Mouse (Mus musculus): ENCODE results near the gene Pcbp1. TPM values are rescaled to one million over a fixed set of nuclear protein-coding genes. Genes with fewer than 3 reads are reported as not detected.
"Not testable (repeated sequence)": the region's sequence is repeated elsewhere in the genome, so short reads cannot be mapped to it uniquely, and the experiment has no call there.

The Pcbp1 gene
- polyA plus RNA-seq, 1 experiment from 2014 or later, result 488 TPM

GRCm38 (mm10) chr6:86499571-86500109, 26.5 kb downstream of the Pcbp1 start:
- Histone ChIP-seq H3K27ac (peak overlapping the region; percentile 92), H3K9me3 (replicated peaks) (no peaks in the 10 kb centered on the region), H3K4me3 (replicated peaks) (no peak overlapping the region), H3K36me3 (no peaks in the 10 kb centered on the region), H3K4me2 (no peak overlapping the region), H3K4me1 (peaks cover 57% of the 10 kb centered on the region), H3K27me3 (no peaks in the 10 kb centered on the region), H3K9ac (no peak overlapping the region)
- no peak; the same call in 1 of the 2 replicates for ATAC-seq (replicated peaks; ENCODE audit: low FRiP score)
- 50% methylated on average over 5 of the region's 5 CpGs for WGBS

GRCm38 (mm10) chr6:86497942-86498732, 28.0 kb downstream of the Pcbp1 start:
- Histone ChIP-seq H3K4me2 (peak overlapping the region; percentile 55), H3K27ac (peak overlapping the region; percentile 92), H3K9me3 (replicated peaks) (no peaks in the 10 kb centered on the region), H3K9ac (peak overlapping the region; percentile 16; the same call in 1 of the 2 replicates), H3K4me3 (replicated peaks) (peak overlapping the region; percentile 38), H3K27me3 (no peaks in the 10 kb centered on the region), H3K36me3 (no peaks in the 10 kb centered on the region), H3K4me1 (peaks cover 60% of the 10 kb centered on the region)
- 35% methylated on average over 11 of the region's 11 CpGs for WGBS
- no peak for ATAC-seq (replicated peaks; ENCODE audit: low FRiP score)

GRCm38 (mm10) chr6:86497071-86497815, 28.9 kb downstream of the Pcbp1 start:
- Histone ChIP-seq H3K27me3 (no peaks in the 10 kb centered on the region), H3K4me1 (peaks cover 60% of the 10 kb centered on the region), H3K27ac (peak overlapping the region; percentile 92), H3K9ac (peak overlapping the region; percentile 16; the same call in 1 of the 2 replicates), H3K4me2 (peak overlapping the region; percentile 55), H3K9me3 (replicated peaks) (no peaks in the 10 kb centered on the region), H3K36me3 (no peaks in the 10 kb centered on the region), H3K4me3 (replicated peaks) (peak overlapping the region; percentile 38)
- ATAC-seq (replicated peaks; ENCODE audit: low FRiP score), result peak; percentile 50
- 11% methylated on average over 13 of the region's 13 CpGs for WGBS

DNA sequence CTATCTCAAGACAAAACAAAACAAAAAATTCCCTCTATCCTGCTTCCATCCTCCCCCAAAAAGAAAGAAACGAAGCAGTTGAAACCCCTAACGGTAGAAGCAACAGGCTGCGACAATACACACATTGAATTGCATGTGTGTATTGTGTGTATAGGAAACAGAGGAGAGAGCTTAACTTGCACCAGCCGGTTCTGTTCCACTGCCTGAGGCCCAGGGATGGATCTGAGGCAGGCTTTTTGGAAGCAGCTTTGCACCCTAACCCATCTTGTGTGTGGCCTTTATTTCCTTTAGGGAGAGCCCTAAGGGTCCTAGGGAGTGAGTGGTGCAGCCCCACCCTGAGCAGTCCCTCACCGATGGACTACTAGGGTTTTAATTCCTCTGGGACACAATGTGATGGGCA, 29.5 kb downstream of the Pcbp1 start:
- WGBS, result 45% methylated on average over 5 of the region's 5 CpGs
- H3K9me3 ChIP-seq (replicated peaks), result no peaks in the 10 kb centered on the region
- no peak for ATAC-seq (replicated peaks; ENCODE audit: low FRiP score)

DNA sequence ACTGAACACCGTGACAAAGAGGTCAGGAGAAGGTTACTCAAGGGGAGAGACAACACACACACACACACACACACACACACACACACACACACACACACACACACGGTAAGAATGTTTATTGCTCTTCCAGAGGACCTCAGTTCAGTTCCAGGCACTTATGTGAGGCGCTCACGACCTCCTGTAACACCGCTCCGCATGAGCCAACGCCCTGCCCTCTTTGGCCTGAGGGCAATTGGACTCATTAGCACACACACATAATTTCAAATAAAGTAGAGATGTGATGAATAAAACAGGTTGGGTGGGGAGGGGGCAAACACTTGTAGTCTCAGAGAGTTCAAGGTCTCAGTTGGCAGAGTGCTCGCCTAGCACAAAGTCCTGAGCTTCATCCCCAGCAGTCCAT, 30.0 kb downstream of the Pcbp1 start:
- Histone ChIP-seq H3K36me3 (no peaks in the 10 kb centered on the region), H3K4me3 (replicated peaks) (0 out of 2 replicates have a peak overlapping the region, but pooled peaks have one; percentile 38), H3K27me3 (no peaks in the 10 kb centered on the region), H3K4me1 (peaks cover 60% of the 10 kb centered on the region), H3K9ac (no peak overlapping the region), H3K27ac (peak overlapping the region; percentile 92), H3K4me2 (peak overlapping the region; percentile 55), H3K9me3 (replicated peaks) (no peaks in the 10 kb centered on the region)
- no peak for ATAC-seq (replicated peaks; ENCODE audit: low FRiP score)
- 65% methylated on average over 8 of the region's 8 CpGs for WGBS

More for the DNA sequence above, 29.5 kb downstream of the Pcbp1 start:
- Histone ChIP-seq H3K4me3 (replicated peaks) (peak overlapping the region; percentile 38), H3K4me1 (peaks cover 60% of the 10 kb centered on the region), H3K27ac (peak overlapping the region; percentile 92), H3K36me3 (no peaks in the 10 kb centered on the region), H3K9ac (peak overlapping the region; percentile 16; the same call in 1 of the 2 replicates), H3K27me3 (no peaks in the 10 kb centered on the region), H3K4me2 (peak overlapping the region; percentile 55)

- H3K4me1 ChIP-seq, result peaks cover 60% of the 10 kb centered on the region
- H3K27me3 ChIP-seq, result no peaks in the 10 kb centered on the region
- no peaks in the 10 kb centered on the region for H3K36me3 ChIP-seq
- H3K9me3 ChIP-seq (replicated peaks), result no peaks in the 10 kb centered on the region
- WGBS, result 56% methylated on average over 3 of the region's 3 CpGs
- H3K4me3 ChIP-seq (replicated peaks), result no peak overlapping the region
- no peak overlapping the region for H3K9ac ChIP-seq
- H3K4me2 ChIP-seq, result no peak overlapping the region
- no peak for ATAC-seq (replicated peaks; ENCODE audit: low FRiP score)
- H3K27ac ChIP-seq, result peak overlapping the region; percentile 32; the same call in 1 of the 2 replicates
Measured at GRCm38 (mm10) chr6:86495661-86496060, 30.5 kb downstream of the Pcbp1 start.

DNA sequence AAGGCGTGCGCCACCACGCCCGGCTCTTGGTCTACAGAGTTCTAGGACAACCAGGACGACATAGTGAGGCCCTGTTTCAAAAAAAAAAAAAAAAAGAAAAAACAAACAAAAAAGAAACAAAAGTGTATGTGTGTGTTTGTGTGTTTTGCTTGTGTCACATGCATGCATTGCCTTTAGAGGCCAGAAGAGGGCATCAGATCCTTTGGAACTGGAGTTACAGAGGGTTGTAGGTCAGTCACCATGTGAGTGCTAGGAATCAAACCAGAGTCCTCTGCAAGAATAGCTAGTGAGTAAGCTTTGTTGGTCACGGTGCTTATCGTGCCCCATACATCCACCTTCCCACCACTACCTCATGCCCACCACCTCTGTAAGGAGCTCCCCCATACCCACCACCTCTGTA, 31.4 kb downstream of the Pcbp1 start:
- no peak overlapping the region for H3K9ac ChIP-seq
- 95% methylated on average over 7 of the region's 7 CpGs for WGBS

DNA sequence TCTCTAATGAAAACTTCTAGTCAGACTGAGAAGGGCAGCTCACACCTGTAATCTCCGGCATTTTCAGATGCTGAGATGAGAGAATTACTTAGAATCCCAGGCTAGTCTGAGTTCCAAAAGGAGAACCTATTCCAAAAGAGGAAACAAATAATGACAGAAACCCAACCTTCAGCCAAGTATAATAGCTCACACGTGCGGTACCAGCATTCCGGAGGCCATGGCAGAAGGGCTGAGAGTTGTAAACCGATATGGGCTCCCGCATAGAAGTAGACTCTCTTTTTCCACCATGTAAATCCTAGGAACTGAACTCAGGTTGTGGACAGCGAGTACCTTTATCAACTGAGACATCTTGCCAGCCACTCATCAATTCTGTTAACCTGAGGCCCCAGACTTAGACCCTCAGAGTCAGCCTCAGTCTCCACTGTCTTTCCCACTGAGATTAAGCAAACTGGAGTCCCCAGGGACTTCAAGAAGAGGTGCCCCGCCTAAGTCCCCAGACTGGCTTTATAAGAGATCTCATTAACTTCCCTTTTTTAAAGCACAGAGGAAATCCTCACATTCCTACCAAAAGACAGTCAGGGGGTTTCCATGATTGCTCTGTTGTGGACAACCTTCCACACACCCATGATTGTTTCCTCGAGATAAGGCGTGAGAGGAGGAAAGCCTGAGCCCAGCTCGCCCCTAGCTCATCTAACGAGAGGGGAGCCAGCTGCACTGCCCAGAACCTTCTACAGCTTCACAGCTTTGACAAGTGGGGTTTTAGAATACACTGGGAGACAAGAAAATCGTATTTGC, 32.5 kb downstream of the Pcbp1 start:
- Histone ChIP-seq H3K4me3 (replicated peaks) (no peak overlapping the region), H3K9me3 (replicated peaks) (no peaks in the 10 kb centered on the region), H3K36me3 (no peaks in the 10 kb centered on the region), H3K4me2 (no peak overlapping the region), H3K9ac (no peak overlapping the region), H3K4me1 (peaks cover 45% of the 10 kb centered on the region), H3K27me3 (no peaks in the 10 kb centered on the region), H3K27ac (peak overlapping the region; percentile 16; the same call in 1 of the 2 replicates)
- WGBS, result 53% methylated on average over 13 of the region's 13 CpGs
- ATAC-seq (replicated peaks; ENCODE audit: low FRiP score), result no peak

More for the DNA sequence above, 31.4 kb downstream of the Pcbp1 start:
- H3K4me3 ChIP-seq (replicated peaks), result no peak overlapping the region
- no peaks in the 10 kb centered on the region for H3K27me3 ChIP-seq
- no peak for ATAC-seq (replicated peaks; ENCODE audit: low FRiP score)
- H3K36me3 ChIP-seq, result no peaks in the 10 kb centered on the region
- no peaks in the 10 kb centered on the region for H3K9me3 ChIP-seq (replicated peaks)
- no peak overlapping the region for H3K4me2 ChIP-seq
- no peak overlapping the region for H3K27ac ChIP-seq
- H3K4me1 ChIP-seq, result peaks cover 55% of the 10 kb centered on the region

GRCm38 (mm10) chr6:86490413-86490812, 35.7 kb downstream of the Pcbp1 start:
- H3K27ac ChIP-seq; H3K9ac ChIP-seq; H3K36me3 ChIP-seq; H3K27me3 ChIP-seq; ATAC-seq (replicated peaks; ENCODE audit: low FRiP score); H3K4me2 ChIP-seq; H3K4me3 ChIP-seq (replicated peaks); H3K9me3 ChIP-seq (replicated peaks): not testable (repeated sequence)
- 94% methylated on average over 8 of the region's 8 CpGs for WGBS
- H3K4me1 ChIP-seq, result peaks cover 39% of the 10 kb centered on the region

- Histone ChIP-seq H3K27ac (no peak overlapping the region), H3K36me3 (no peaks in the 10 kb centered on the region), H3K9me3 (replicated peaks) (no peaks in the 10 kb centered on the region), H3K4me1 (peaks cover 34% of the 10 kb centered on the region), H3K9ac (no peak overlapping the region), H3K27me3 (no peaks in the 10 kb centered on the region), H3K4me3 (replicated peaks) (no peak overlapping the region), H3K4me2 (no peak overlapping the region)
- ATAC-seq (replicated peaks; ENCODE audit: low FRiP score), result no peak
- WGBS, result 95% methylated on average over 2 of the region's 2 CpGs
Measured at GRCm38 (mm10) chr6:86489945-86490344, 36.2 kb downstream of the Pcbp1 start.

DNA sequence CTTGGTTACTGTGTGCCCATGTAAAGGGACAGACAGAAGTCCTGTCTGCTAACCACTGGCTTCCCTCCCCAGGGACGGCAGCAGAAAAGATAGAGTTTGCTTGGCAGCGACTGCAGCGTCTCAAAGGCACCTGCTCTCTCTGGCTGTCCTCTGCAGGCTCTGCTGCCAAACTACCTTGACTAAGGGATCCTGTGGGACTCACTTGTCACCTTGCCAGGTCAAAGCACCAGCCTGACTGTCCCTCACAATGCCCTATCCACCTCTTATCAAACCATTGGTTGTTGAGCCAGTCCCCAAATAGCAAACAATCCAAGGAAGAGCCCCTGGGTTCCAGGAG, 38.0 kb downstream of the Pcbp1 start:
- Histone ChIP-seq H3K9me3 (replicated peaks) (no peaks in the 10 kb centered on the region), H3K27ac (peak overlapping the region; percentile 90), H3K4me1 (peaks cover 26% of the 10 kb centered on the region), H3K9ac (peak overlapping the region; percentile 27; the same call in 1 of the 2 replicates), H3K36me3 (no peaks in the 10 kb centered on the region), H3K4me2 (no peak overlapping the region), H3K4me3 (replicated peaks) (no peak overlapping the region), H3K27me3 (no peaks in the 10 kb centered on the region)
- WGBS, result 52% methylated on average over 3 of the region's 3 CpGs
- no peak for ATAC-seq (replicated peaks; ENCODE audit: low FRiP score)

Data from kidney, embryonic 15.5 days (tissue).